Mouse (Mus musculus) limb, embryonic 14.5 days (tissue): ENCODE data around the gene Dtx3l. TPM values are rescaled to one million over a fixed set of nuclear protein-coding genes. Genes with fewer than 3 reads are reported as not detected.

Experiments
- ATAC-seq: fragments of 200-750 bp; cut with Nextera tagmentation; 2 replicates; pipeline ENCODE4 v1.8.0; 2017; ENCODE audit warnings: low read depth, moderate number of reproducible peaks, moderate TSS enrichment; ENCODE audit not compliant: low FRiP score
- DNase-seq: peaks from one replicate; pipeline ENCODE4 v3.0.0-alpha.2; 2015; ENCODE audit warnings: low spot score
- H3K27ac ChIP-seq: fragments of 300-500 bp; sonication (generic); replicated peaks from 2 replicates; pipeline ENCODE4 v1.5.1; 2014; ENCODE audit warnings: low read depth, mild to moderate bottlenecking, low read length, moderate library complexity, mixed read lengths
- H3K27me3 ChIP-seq: fragments of 300-500 bp; sonication (generic); 2 replicates; pipeline ENCODE4 v1.6.1; 2014; ENCODE audit warnings: low read length, mixed read lengths; ENCODE audit not compliant: control insufficient read depth, insufficient read depth
- H3K36me3 ChIP-seq: fragments of 300-500 bp; sonication (generic); 2 replicates; pipeline ENCODE4 v1.6.1; 2014; ENCODE audit warnings: mild to moderate bottlenecking, low read length, moderate library complexity, mixed read lengths; ENCODE audit not compliant: control insufficient read depth, insufficient read depth
- H3K4me1 ChIP-seq: fragments of 300-500 bp; sonication (generic); 2 replicates; pipeline ENCODE4 v1.6.1; 2014; ENCODE audit warnings: antibody characterized with exemption, low read length, mixed read lengths; ENCODE audit not compliant: control insufficient read depth, insufficient read depth
- H3K4me2 ChIP-seq: fragments of 300-500 bp; sonication (generic); replicated peaks from 2 replicates; pipeline ENCODE4 v1.6.1; 2014; ENCODE audit warnings: low read depth, mild to moderate bottlenecking, low read length, moderate library complexity; ENCODE audit not compliant: severe bottlenecking
- H3K4me3 ChIP-seq: fragments of 300-500 bp; sonication (generic); replicated peaks from 2 replicates; pipeline ENCODE4 v1.5.1; 2014; ENCODE audit warnings: low read length
- H3K9ac ChIP-seq: fragments of 300-500 bp; sonication (generic); 2 replicates; pipeline ENCODE4 v1.6.1; 2014; ENCODE audit warnings: mild to moderate bottlenecking, low read depth, low read length, moderate library complexity; ENCODE audit not compliant: severe bottlenecking
- H3K9me3 ChIP-seq: fragments of 300-500 bp; sonication (generic); 2 replicates; pipeline ENCODE4 v1.6.1; 2016; ENCODE audit warnings: low read length; ENCODE audit not compliant: control insufficient read depth
- POLR2A ChIP-seq: fragments of 200-500 bp; IDR thresholded peaks from 2 replicates; pipeline ENCODE4 v1.8.0; 2012; ENCODE audit warnings: inconsistent platforms, mild to moderate bottlenecking, moderate library complexity, borderline replicate concordance; ENCODE audit not compliant: insufficient read depth, insufficient read length; ENCODE audit errors: extremely low read depth
- WGBS: fragments of 180-500 bp; shearing (Covaris S2); extraction: QIAGEN DNeasy Blood & Tissue Kit; methylation state at CpG from one replicate; pipeline ENCODE4 v1.1.7; 2014; 5-methylcytosine and 5-hydroxymethylcytosine counted together
- polyA plus RNA-seq, 2 experiments: library from polyadenylated mRNA; depleted of rRNA in 1 of 2; stranded (reverse) in 1 of 2; unstranded in 1 of 2; fragments of >200 nt; fragmentation: Nextera tagmentation in 1 of 2; extraction: Ambion mirVana in 1 of 2; gene quantifications; 2 replicates each; pipeline versions ENCODE4 v1.2.1 to v1.2.3; 2012 to 2014

Dtx3l gene
- polyA plus RNA-seq, 2 experiments = 2.0 to 3.2 TPM

GRCm38 (mm10) chr16:35890645-35891044, 48.3 kb downstream of the Dtx3l start:
- no peak for ATAC-seq
- Histone ChIP-seq H3K9ac (no peak overlapping the region), H3K36me3 (no peaks in the 10 kb centered on the region), H3K9me3 (no peaks in the 10 kb centered on the region), H3K27me3 (no peaks in the 10 kb centered on the region), H3K27ac (no peak overlapping the region), H3K4me2 (no peak overlapping the region), H3K4me3 (no peak overlapping the region), H3K4me1 (no peaks in the 10 kb centered on the region)
- TF ChIP-seq POLR2A = no peak
- 69% methylated on average over 3 of the region's 3 CpGs for WGBS
- DNase-seq = no peak

DNA sequence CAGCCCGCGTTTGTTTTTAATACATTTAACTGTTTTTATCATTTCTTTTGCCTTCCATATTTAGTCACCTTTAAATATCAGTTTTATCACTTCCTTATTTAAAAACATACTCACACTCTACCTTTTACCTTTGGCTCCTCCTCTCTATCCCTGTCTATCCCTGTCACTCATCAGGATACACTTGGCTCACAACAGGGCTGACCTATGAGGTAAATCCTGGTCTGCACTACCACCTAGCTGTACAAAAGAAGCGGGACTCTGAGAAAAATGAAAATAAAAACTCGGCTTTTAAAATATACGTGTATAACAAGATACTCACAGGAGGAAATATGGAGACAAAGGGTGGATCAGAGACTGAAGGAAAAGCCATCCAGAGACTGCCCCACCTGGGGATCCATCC, 50.0 kb downstream of the Dtx3l start:
- H3K27me3 ChIP-seq = no peaks in the 10 kb centered on the region
- TF ChIP-seq POLR2A = no peak
- DNase-seq (no peak), ATAC-seq (no peak)
- no peaks in the 10 kb centered on the region for H3K4me1 ChIP-seq
- H3K4me3 ChIP-seq = no peak overlapping the region
- no peaks in the 10 kb centered on the region for H3K9me3 ChIP-seq
- H3K9ac ChIP-seq = no peak overlapping the region
- no peak overlapping the region for H3K4me2 ChIP-seq
- H3K27ac ChIP-seq = no peak overlapping the region
- no peaks in the 10 kb centered on the region for H3K36me3 ChIP-seq
- 91% methylated on average over 5 of the region's 5 CpGs for WGBS

- WGBS = 75% methylated on average over 7 of the region's 7 CpGs
- Histone ChIP-seq H3K36me3 (no peaks in the 10 kb centered on the region), H3K9me3 (no peaks in the 10 kb centered on the region), H3K27me3 (no peaks in the 10 kb centered on the region), H3K27ac (no peak overlapping the region), H3K4me1 (no peaks in the 10 kb centered on the region), H3K9ac (no peak overlapping the region), H3K4me3 (no peak overlapping the region), H3K4me2 (no peak overlapping the region)
- no peak for TF ChIP-seq POLR2A
- ATAC-seq (no peak), DNase-seq (no peak)
Measured at GRCm38 (mm10) chr16:35888174-35888573, 50.8 kb downstream of the Dtx3l start.

Other genes with a start within 250 kb of the Dtx3l start
- 22.9 and 28.7 TPM in 2 replicates for gene Dirc2, start 169.8 kb downstream of the Dtx3l start, polyA plus RNA-seq (2012; rRNA removed)
- 20.5 and 23.0 TPM in 2 replicates for gene Dirc2, start 169.8 kb downstream of the Dtx3l start, polyA plus RNA-seq (2014; fragmentation: Nextera tagmentation; extraction: Ambion mirVana)
- gene Hspbap1, start 168.8 kb downstream of the Dtx3l start, polyA plus RNA-seq (2012; rRNA removed) = 11.5 and 12.3 TPM in 2 replicates
- gene Hspbap1, start 168.8 kb downstream of the Dtx3l start, polyA plus RNA-seq (2014; fragmentation: Nextera tagmentation; extraction: Ambion mirVana) = 12.9 and 14.5 TPM in 2 replicates
- gene Parp14, start 67.6 kb downstream of the Dtx3l start, polyA plus RNA-seq (2012; rRNA removed) = 0.85 and 1.1 TPM in 2 replicates
- 0.67 and 0.91 TPM in 2 replicates for gene Parp14, start 67.6 kb downstream of the Dtx3l start, polyA plus RNA-seq (2014; fragmentation: Nextera tagmentation; extraction: Ambion mirVana)
- 3.5 and 4.1 TPM in 2 replicates for gene Parp9, start 681 bp downstream of the Dtx3l start, polyA plus RNA-seq (2012; rRNA removed)
- gene Parp9, start 681 bp downstream of the Dtx3l start, polyA plus RNA-seq (2014; fragmentation: Nextera tagmentation; extraction: Ambion mirVana) = 4.3 and 5.3 TPM in 2 replicates
- gene Kpna1, start 39.6 kb upstream of the Dtx3l start, polyA plus RNA-seq (2012; rRNA removed) = 14.7 and 15.4 TPM in 2 replicates
- gene Kpna1, start 39.6 kb upstream of the Dtx3l start, polyA plus RNA-seq (2014; fragmentation: Nextera tagmentation; extraction: Ambion mirVana) = 38.7 and 39.5 TPM in 2 replicates
- 5.2 and 6.1 TPM in 2 replicates for gene Wdr5b, start 102.0 kb upstream of the Dtx3l start, polyA plus RNA-seq (2012; rRNA removed)
- 11.9 and 13.7 TPM in 2 replicates for gene Wdr5b, start 102.0 kb upstream of the Dtx3l start, polyA plus RNA-seq (2014; fragmentation: Nextera tagmentation; extraction: Ambion mirVana)
- gene Fam162a, start 132.4 kb upstream of the Dtx3l start, polyA plus RNA-seq (2012; rRNA removed) = 128 and 270 TPM in 2 replicates
- gene Fam162a, start 132.4 kb upstream of the Dtx3l start, polyA plus RNA-seq (2014; fragmentation: Nextera tagmentation; extraction: Ambion mirVana) = 474 and 497 TPM in 2 replicates
- 47.3 and 56.2 TPM in 2 replicates for gene Ccdc58, start 132.5 kb upstream of the Dtx3l start, polyA plus RNA-seq (2012; rRNA removed)
- 70.1 and 70.2 TPM in 2 replicates for gene Ccdc58, start 132.5 kb upstream of the Dtx3l start, polyA plus RNA-seq (2014; fragmentation: Nextera tagmentation; extraction: Ambion mirVana)
- gene Csta1, start 192.1 kb upstream of the Dtx3l start, polyA plus RNA-seq (2012; rRNA removed) = 0.36 and 0.83 TPM in 2 replicates
- gene Csta1, start 192.1 kb upstream of the Dtx3l start, polyA plus RNA-seq (2014; fragmentation: Nextera tagmentation; extraction: Ambion mirVana) = 2.1 and 2.7 TPM in 2 replicates
- 1.2 and 1.8 TPM in 2 replicates for gene Stfa2l1, start 217.7 kb upstream of the Dtx3l start, polyA plus RNA-seq (2012; rRNA removed)
- 0.76 and 1.9 TPM in 2 replicates for gene Stfa2l1, start 217.7 kb upstream of the Dtx3l start, polyA plus RNA-seq (2014; fragmentation: Nextera tagmentation; extraction: Ambion mirVana)
- gene Gm5483, start 245.1 kb upstream of the Dtx3l start, polyA plus RNA-seq (2012; rRNA removed) = 1.7 and 3.5 TPM in 2 replicates
- 0.58 and 5.1 TPM in 2 replicates for gene Gm5483, start 245.1 kb upstream of the Dtx3l start, polyA plus RNA-seq (2014; fragmentation: Nextera tagmentation; extraction: Ambion mirVana)